Mouse (Mus musculus) stomach, postnatal 0 days (tissue): ENCODE measurements around the gene Med31. TPM values are rescaled to one million over a fixed set of nuclear protein-coding genes. Genes with fewer than 3 reads are reported as not detected.
"Not testable (repeated sequence)": the region's sequence is repeated elsewhere in the genome, so short reads cannot be mapped to it uniquely, and the experiment has no call there.

ENCODE experiments used
- ATAC-seq: fragments of 200-750 bp; cut with Nextera tagmentation; 2 replicates; pipeline ENCODE4 v1.8.0; 2017; ENCODE audit not compliant: low FRiP score, low TSS enrichment
- DNase-seq: peaks from one replicate; pipeline ENCODE4 v3.0.0-alpha.2; 2016; ENCODE audit warnings: low spot score
- H3K27ac ChIP-seq: fragments of 300-500 bp; sonication (generic); replicated peaks from 2 replicates; pipeline ENCODE4 v1.5.1; 2014; ENCODE audit warnings: mild to moderate bottlenecking, control low read depth
- H3K27me3 ChIP-seq: fragments of 300-500 bp; sonication (generic); 2 replicates; pipeline ENCODE4 v1.6.1; 2014; ENCODE audit warnings: low read length; ENCODE audit not compliant: control insufficient read depth, insufficient read depth
- H3K36me3 ChIP-seq: fragments of 300-500 bp; sonication (generic); 2 replicates; pipeline ENCODE4 v1.6.1; 2014; ENCODE audit warnings: low read length, mixed read lengths; ENCODE audit not compliant: control insufficient read depth, insufficient read depth
- H3K4me1 ChIP-seq: fragments of 300-500 bp; sonication (generic); replicated peaks from 2 replicates; pipeline ENCODE4 v1.6.1; 2014; ENCODE audit warnings: antibody characterized with exemption; ENCODE audit not compliant: control insufficient read depth, insufficient read depth
- H3K4me2 ChIP-seq: fragments of 300-500 bp; sonication (generic); replicated peaks from 2 replicates; pipeline ENCODE4 v1.6.1; 2014; ENCODE audit warnings: low read depth, mild to moderate bottlenecking, control low read depth, moderate library complexity
- H3K4me3 ChIP-seq: fragments of 300-500 bp; sonication (generic); 2 replicates; pipeline ENCODE4 v1.5.1; 2014; ENCODE audit warnings: low read depth, low read length, control low read depth
- H3K9ac ChIP-seq: fragments of 300-500 bp; sonication (generic); 2 replicates; pipeline ENCODE4 v1.6.1; 2014; ENCODE audit warnings: mild to moderate bottlenecking, low read length, control low read depth, mixed read lengths
- H3K9me3 ChIP-seq: fragments of 300-500 bp; sonication (generic); 2 replicates; pipeline ENCODE4 v1.6.1; 2016; ENCODE audit warnings: low read length; ENCODE audit not compliant: control insufficient read depth
- CTCF ChIP-seq: IDR thresholded peaks from 2 replicates; pipeline ENCODE4 v1.5.1; 2016; ENCODE audit warnings: antibody characterized with exemption, low read depth, mild to moderate bottlenecking, moderate library complexity
- EP300 ChIP-seq: optimal IDR thresholded peaks from 2 replicates; pipeline ENCODE3; 2016; ENCODE audit warnings: antibody characterized with exemption
- WGBS: fragments of 180-500 bp; shearing (Covaris S2); extraction: QIAGEN DNeasy Blood & Tissue Kit; methylation state at CpG from one replicate; pipeline ENCODE4 v1.1.7; 2014; 5-methylcytosine and 5-hydroxymethylcytosine counted together
- polyA plus RNA-seq: library from polyadenylated mRNA; unstranded; fragments of >200 nt; fragmentation: Nextera tagmentation; extraction: Ambion mirVana; gene quantifications from 2 replicates; pipeline ENCODE4 v1.2.1, GENCODE M21; 2015

The Med31 gene
- polyA plus RNA-seq, 1 experiment from 2014 or later, result 28.1 TPM

DNA sequence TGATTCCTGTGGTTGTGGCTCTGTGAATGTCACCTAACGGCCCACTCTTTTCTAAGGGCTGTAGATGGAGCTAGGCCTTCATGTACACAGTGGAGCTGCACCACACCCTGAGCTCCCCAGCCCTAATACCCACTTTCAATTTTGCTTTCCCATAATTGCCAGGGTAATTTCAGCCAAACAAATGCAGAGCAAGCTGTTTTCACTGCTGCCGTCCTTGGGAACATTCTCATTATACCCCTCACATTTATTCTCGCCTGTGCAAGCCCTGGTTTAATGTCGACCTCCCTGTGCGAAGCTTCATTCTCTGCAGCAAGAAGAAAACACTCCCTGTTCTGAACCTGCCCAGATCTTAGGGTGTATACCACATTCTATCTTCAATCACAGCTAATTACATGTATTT lies 39.4 kb downstream of the Med31 start:
- no peak overlapping the region for H3K27ac ChIP-seq
- no peaks in the 10 kb centered on the region for H3K9me3 ChIP-seq
- 76% methylated on average over 5 of the region's 5 CpGs for WGBS
- no peak overlapping the region for H3K4me3 ChIP-seq
- H3K4me1 ChIP-seq, result no peaks in the 10 kb centered on the region
- DNase-seq (no peak), ATAC-seq (no peak)
- H3K27me3 ChIP-seq, result no peaks in the 10 kb centered on the region
- TF ChIP-seq CTCF (no peak), EP300 (no peak)
- H3K36me3 ChIP-seq, result peaks cover 17% of the 10 kb centered on the region
- H3K9ac ChIP-seq, result no peak overlapping the region
- no peak overlapping the region for H3K4me2 ChIP-seq

- TF ChIP-seq CTCF (no peak), EP300 (no peak)
- no peak overlapping the region for H3K4me3 ChIP-seq
- no peaks in the 10 kb centered on the region for H3K4me1 ChIP-seq
- no peaks in the 10 kb centered on the region for H3K9me3 ChIP-seq
- no peak for DNase-seq
- H3K27me3 ChIP-seq, result no peaks in the 10 kb centered on the region
- no peak for ATAC-seq
- WGBS, result 91% methylated on average over 6 of the region's 6 CpGs
- no peak overlapping the region for H3K27ac ChIP-seq
- H3K4me2 ChIP-seq, result no peak overlapping the region
- peaks cover 17% of the 10 kb centered on the region for H3K36me3 ChIP-seq
- no peak overlapping the region for H3K9ac ChIP-seq
Measured at GRCm38 (mm10) chr11:72174721-72175120, 40.7 kb downstream of the Med31 start.

GRCm38 (mm10) chr11:72173506-72173905 lies 41.9 kb downstream of the Med31 start:
- H3K4me3 ChIP-seq, result no peak overlapping the region
- H3K4me1 ChIP-seq, result no peaks in the 10 kb centered on the region
- peaks cover 18% of the 10 kb centered on the region for H3K36me3 ChIP-seq
- no peak overlapping the region for H3K27ac ChIP-seq
- DNase-seq (no peak), ATAC-seq (no peak)
- no peak overlapping the region for H3K4me2 ChIP-seq
- no peak overlapping the region for H3K9ac ChIP-seq
- WGBS, result 87% methylated on average over 5 of the region's 5 CpGs
- no peaks in the 10 kb centered on the region for H3K9me3 ChIP-seq
- no peaks in the 10 kb centered on the region for H3K27me3 ChIP-seq
- TF ChIP-seq CTCF (no peak), EP300 (no peak)

GRCm38 (mm10) chr11:72171906-72172305 lies 43.5 kb downstream of the Med31 start:
- not testable (repeated sequence) for H3K27ac ChIP-seq, DNase-seq, H3K4me3 ChIP-seq, H3K9ac ChIP-seq, H3K9me3 ChIP-seq, H3K4me2 ChIP-seq, H3K27me3 ChIP-seq, H3K4me1 ChIP-seq, ATAC-seq
- 84% methylated on average over 4 of the region's 4 CpGs for WGBS
- peaks cover 12% of the 10 kb centered on the region; the same call in 1 of the 2 replicates for H3K36me3 ChIP-seq

- Histone ChIP-seq H3K9ac (no peak overlapping the region), H3K4me2 (no peak overlapping the region), H3K4me1 (no peaks in the 10 kb centered on the region), H3K4me3 (no peak overlapping the region), H3K27me3 (no peaks in the 10 kb centered on the region), H3K27ac (no peak overlapping the region), H3K9me3 (no peaks in the 10 kb centered on the region), H3K36me3 (peaks cover 5% of the 10 kb centered on the region)
- TF ChIP-seq EP300 (no peak), CTCF (no peak)
- no peak for ATAC-seq
- 68% methylated on average over 4 of the region's 4 CpGs for WGBS
- DNase-seq, result no peak
Measured at GRCm38 (mm10) chr11:72169871-72170270, 45.5 kb downstream of the Med31 start.

DNA sequence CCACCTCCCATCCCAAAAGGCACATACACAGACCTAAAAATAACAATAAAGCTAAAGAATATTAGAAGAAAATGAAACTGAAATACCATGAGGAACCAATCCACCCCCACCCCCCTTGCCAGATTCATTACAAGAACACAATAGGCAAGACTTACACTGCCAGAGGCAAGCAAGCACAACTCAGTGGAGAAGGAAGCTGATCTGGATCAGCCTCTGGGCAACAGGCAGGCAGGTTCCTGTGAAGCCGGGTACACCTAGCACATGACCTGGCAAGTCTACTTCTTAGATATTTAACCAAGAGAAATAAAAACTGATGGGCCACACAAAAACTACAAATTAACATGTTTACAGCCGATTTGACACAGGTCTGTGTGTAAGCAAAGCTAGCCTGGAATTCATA lies 52.2 kb downstream of the Med31 start:
- no peaks in the 10 kb centered on the region for H3K27me3 ChIP-seq
- H3K9ac ChIP-seq, result no peak overlapping the region
- DNase-seq, result no peak
- H3K4me3 ChIP-seq, result no peak overlapping the region
- H3K36me3 ChIP-seq, result peaks cover 4% of the 10 kb centered on the region
- H3K4me2 ChIP-seq, result no peak overlapping the region
- no peaks in the 10 kb centered on the region for H3K9me3 ChIP-seq
- no peak for ATAC-seq
- WGBS, result 83% methylated on average over 2 of the region's 2 CpGs
- no peak for TF ChIP-seq CTCF
- TF ChIP-seq EP300, result no peak
- H3K27ac ChIP-seq, result no peak overlapping the region
- no peaks in the 10 kb centered on the region for H3K4me1 ChIP-seq

Other genes starting within 250 kb of the Med31 start
- gene Aipl1, start 178.1 kb downstream of the Med31 start, polyA plus RNA-seq, result 0.16 and 0.27 TPM in 2 replicates
- gene Pimreg, start 173.6 kb downstream of the Med31 start, polyA plus RNA-seq, result 18.0 and 22.2 TPM in 2 replicates
- 1.2 and 1.3 TPM in 2 replicates for gene Pitpnm3, start 79.8 kb downstream of the Med31 start, polyA plus RNA-seq
- gene Gm43951, start 8.8 kb downstream of the Med31 start, polyA plus RNA-seq, result 0.06 and 0.10 TPM in 2 replicates
- gene 4933427D14Rik, start 8.1 kb downstream of the Med31 start, polyA plus RNA-seq, result 4.8 and 7.2 TPM in 2 replicates
- gene Txndc17, start 8.0 kb downstream of the Med31 start, polyA plus RNA-seq, result 271 TPM in 2 replicates
- gene Slc13a5, start 51.6 kb upstream of the Med31 start, polyA plus RNA-seq, result 0.06 and 0.12 TPM in 2 replicates
- 22.6 and 23.3 TPM in 2 replicates for gene Xaf1, start 86.0 kb upstream of the Med31 start, polyA plus RNA-seq
- not detected in 2 replicates for gene Fbxo39, start 98.9 kb upstream of the Med31 start, polyA plus RNA-seq
- gene Tekt1, start 146.8 kb upstream of the Med31 start, polyA plus RNA-seq, result 0.13 TPM in 1 of 2 replicates, not detected in the other
- 25.8 and 26.9 TPM in 2 replicates for gene Smtnl2, start 196.1 kb upstream of the Med31 start, polyA plus RNA-seq
- gene Ggt6, start 219.9 kb upstream of the Med31 start, polyA plus RNA-seq, result 12.9 and 13.0 TPM in 2 replicates
- gene Mybbp1a, start 225.8 kb upstream of the Med31 start, polyA plus RNA-seq, result 52.2 and 57.6 TPM in 2 replicates